Mouse (Mus musculus): Measurements from ENCODE around the gene Cbx7. TPM values are rescaled to one million over a fixed set of nuclear protein-coding genes. Genes with fewer than 3 reads are reported as not detected.
"Not testable (repeated sequence)": the region's sequence is repeated elsewhere in the genome, so short reads cannot be mapped to it uniquely, and the experiment has no call there.

Cbx7 gene
- polyA plus RNA-seq, 1 experiment from 2014 or later: 2.0 TPM

DNA sequence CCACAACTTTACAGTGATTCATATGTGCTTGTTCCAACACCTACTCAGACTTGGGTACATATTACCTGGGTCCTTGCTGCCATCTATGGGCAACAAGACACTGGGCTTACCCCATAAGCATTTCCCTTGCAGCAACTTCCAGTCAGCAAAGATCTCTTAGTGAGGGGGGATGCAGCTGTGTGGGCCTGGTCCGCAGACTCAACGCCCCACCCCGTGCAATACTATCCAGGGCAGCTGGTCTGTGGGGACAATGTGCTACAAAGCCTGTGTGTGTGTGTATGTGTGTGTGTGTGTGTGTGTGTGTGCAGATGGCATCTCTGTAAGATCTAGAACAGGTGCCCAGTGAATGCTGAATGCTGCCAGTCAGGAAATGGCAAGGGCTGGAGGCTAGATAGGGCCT is 56.6 kb downstream of the Cbx7 start:
- H3K9me3 ChIP-seq (ENCODE audit: control insufficient read depth, low read length): no peaks in the 10 kb centered on the region
- H3K4me1 ChIP-seq (ENCODE audit: control insufficient read depth, insufficient read depth, low read length): no peaks in the 10 kb centered on the region
- H3K27ac ChIP-seq (ENCODE audit: low read depth, low read length): no peak overlapping the region
- H3K9ac ChIP-seq (ENCODE audit: low read depth, low read length): no peak overlapping the region
- H3K27me3 ChIP-seq (ENCODE audit: control insufficient read depth, insufficient read depth, low read length): no peaks in the 10 kb centered on the region
- WGBS: 80% methylated on average over 3 of the region's 3 CpGs
- H3K4me2 ChIP-seq (replicated peaks; ENCODE audit: low read depth, low read length): no peak overlapping the region
- H3K36me3 ChIP-seq (ENCODE audit: control insufficient read depth, insufficient read depth, low read length): no peaks in the 10 kb centered on the region
- ATAC-seq (ENCODE audit: low FRiP score, low TSS enrichment): no peak
- H3K4me3 ChIP-seq (ENCODE audit: low read length): no peak overlapping the region

DNA sequence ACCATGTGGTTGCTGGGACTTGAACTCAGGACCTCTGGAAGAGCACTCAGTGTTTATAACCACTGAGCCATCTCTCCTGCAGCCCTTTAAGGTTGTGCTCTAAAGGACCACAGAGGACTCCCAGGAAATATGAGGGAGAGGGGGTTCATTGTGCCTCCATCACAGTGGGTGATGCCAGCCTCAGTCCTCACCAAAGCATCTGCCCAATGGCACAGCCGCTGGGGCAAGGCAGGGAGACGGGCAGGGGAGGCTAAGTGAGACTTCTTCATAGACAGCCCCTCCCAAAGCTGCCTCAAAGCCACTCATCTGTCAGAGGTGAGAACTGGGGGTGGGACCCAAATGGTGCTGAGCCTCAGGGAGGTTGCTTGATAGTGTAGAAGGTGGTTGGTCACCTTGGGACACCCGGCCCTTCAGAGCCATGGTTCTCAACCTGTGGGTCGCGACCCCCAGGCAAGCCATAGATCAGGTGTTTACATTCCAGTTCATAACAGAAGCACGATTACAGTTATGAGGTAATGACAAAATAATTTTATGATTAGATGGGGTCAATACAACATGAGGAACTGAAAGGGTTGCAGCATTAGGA is 57.1 kb downstream of the Cbx7 start:
- H3K27ac ChIP-seq (ENCODE audit: low read depth, low read length): no peak overlapping the region
- no peak overlapping the region for H3K9ac ChIP-seq (ENCODE audit: low read depth, low read length)
- H3K36me3 ChIP-seq (ENCODE audit: control insufficient read depth, insufficient read depth, low read length): no peaks in the 10 kb centered on the region
- H3K4me1 ChIP-seq (ENCODE audit: control insufficient read depth, insufficient read depth, low read length): no peaks in the 10 kb centered on the region
- no peak overlapping the region for H3K4me3 ChIP-seq (ENCODE audit: low read length)
- 83% methylated on average over 6 of the region's 6 CpGs for WGBS
- H3K4me2 ChIP-seq (replicated peaks; ENCODE audit: low read depth, low read length): no peak overlapping the region
- H3K9me3 ChIP-seq (ENCODE audit: control insufficient read depth, low read length): no peaks in the 10 kb centered on the region
- ATAC-seq (ENCODE audit: low FRiP score, low TSS enrichment): no peak
- no peaks in the 10 kb centered on the region for H3K27me3 ChIP-seq (ENCODE audit: control insufficient read depth, insufficient read depth, low read length)

DNA sequence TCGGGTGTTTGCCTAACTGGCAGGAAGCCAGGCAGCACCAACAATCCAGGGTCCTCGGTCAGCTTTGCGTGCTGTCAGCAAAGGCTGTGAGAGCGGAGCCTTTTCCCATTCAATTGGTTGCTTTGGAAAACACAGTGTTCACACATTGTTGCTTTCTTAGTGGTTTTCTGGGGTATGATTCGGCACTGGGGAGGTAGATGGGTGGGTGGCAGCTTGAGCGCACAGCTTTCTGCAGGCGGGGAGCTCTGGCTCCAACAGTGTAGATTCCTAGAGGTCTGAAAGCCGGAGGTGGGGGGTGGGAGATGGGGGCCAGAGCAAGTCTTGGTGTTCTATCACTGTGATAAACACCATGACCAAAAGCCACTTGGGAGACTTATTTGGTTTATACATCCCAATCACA is 59.6 kb downstream of the Cbx7 start:
- Histone ChIP-seq H3K27me3 (ENCODE audit: control insufficient read depth, insufficient read depth, low read length) (no peaks in the 10 kb centered on the region), H3K9me3 (ENCODE audit: control insufficient read depth, low read length) (no peaks in the 10 kb centered on the region), H3K27ac (ENCODE audit: low read depth, low read length) (no peak overlapping the region), H3K4me3 (ENCODE audit: low read length) (no peak overlapping the region), H3K4me1 (ENCODE audit: control insufficient read depth, insufficient read depth, low read length) (no peaks in the 10 kb centered on the region), H3K4me2 (replicated peaks; ENCODE audit: low read depth, low read length) (no peak overlapping the region), H3K9ac (ENCODE audit: low read depth, low read length) (no peak overlapping the region), H3K36me3 (ENCODE audit: control insufficient read depth, insufficient read depth, low read length) (no peaks in the 10 kb centered on the region)
- no peak for ATAC-seq (ENCODE audit: low FRiP score, low TSS enrichment)
- WGBS: 91% methylated on average over 8 of the region's 8 CpGs

DNA sequence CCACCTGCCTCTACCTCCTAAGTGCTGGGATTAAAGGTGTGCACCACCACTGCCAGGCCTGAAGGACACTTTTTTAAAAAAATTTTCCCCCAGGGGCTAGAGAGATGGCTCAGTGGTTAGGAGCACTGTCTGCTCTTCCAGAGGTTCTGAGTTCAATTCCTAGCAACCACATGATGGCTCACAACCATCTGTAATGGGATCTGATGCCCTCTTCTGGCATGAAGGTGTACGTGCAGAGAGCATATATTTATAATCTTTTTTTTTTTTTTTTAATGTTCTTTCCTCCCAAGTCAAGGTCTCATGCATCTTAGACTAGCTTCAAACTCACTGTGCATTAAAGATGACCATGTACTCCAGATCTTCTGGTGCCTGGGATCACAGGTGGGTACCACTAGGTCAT is 60.1 kb downstream of the Cbx7 start:
- ATAC-seq (ENCODE audit: low FRiP score, low TSS enrichment); H3K9ac ChIP-seq (ENCODE audit: low read depth, low read length); H3K4me1 ChIP-seq (ENCODE audit: control insufficient read depth, insufficient read depth, low read length); H3K4me3 ChIP-seq (ENCODE audit: low read length); H3K27ac ChIP-seq (ENCODE audit: low read depth, low read length); H3K36me3 ChIP-seq (ENCODE audit: control insufficient read depth, insufficient read depth, low read length); H3K27me3 ChIP-seq (ENCODE audit: control insufficient read depth, insufficient read depth, low read length); H3K4me2 ChIP-seq (replicated peaks; ENCODE audit: low read depth, low read length); H3K9me3 ChIP-seq (ENCODE audit: control insufficient read depth, low read length): not testable (repeated sequence)
- WGBS: 68% methylated on average over 1 of the region's 1 CpGs

DNA sequence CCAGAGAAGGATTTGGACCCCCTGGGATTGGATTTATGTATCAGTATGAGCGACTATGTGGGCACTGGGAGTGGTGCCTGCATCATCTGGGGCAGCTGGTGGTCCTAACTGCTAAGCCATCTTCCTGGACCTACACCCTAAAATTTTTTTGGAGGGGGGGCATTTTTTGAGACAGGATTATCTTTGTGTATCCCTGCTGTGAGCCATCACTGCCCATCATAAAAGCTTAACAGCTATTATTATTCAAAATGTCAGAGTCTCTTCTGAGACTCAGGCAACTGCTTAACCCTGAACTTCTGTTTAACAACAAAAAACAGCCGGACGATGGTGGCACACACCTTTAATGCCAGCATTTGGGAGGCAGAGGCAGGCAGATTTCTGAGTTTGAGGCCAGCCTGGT is 61.9 kb downstream of the Cbx7 start:
- H3K36me3 ChIP-seq (ENCODE audit: control insufficient read depth, insufficient read depth, low read length); H3K9me3 ChIP-seq (ENCODE audit: control insufficient read depth, low read length); H3K27me3 ChIP-seq (ENCODE audit: control insufficient read depth, insufficient read depth, low read length); H3K27ac ChIP-seq (ENCODE audit: low read depth, low read length); H3K4me2 ChIP-seq (replicated peaks; ENCODE audit: low read depth, low read length); H3K9ac ChIP-seq (ENCODE audit: low read depth, low read length); H3K4me3 ChIP-seq (ENCODE audit: low read length); H3K4me1 ChIP-seq (ENCODE audit: control insufficient read depth, insufficient read depth, low read length); ATAC-seq (ENCODE audit: low FRiP score, low TSS enrichment): not testable (repeated sequence)
- 84% methylated on average over 3 of the region's 3 CpGs for WGBS

DNA sequence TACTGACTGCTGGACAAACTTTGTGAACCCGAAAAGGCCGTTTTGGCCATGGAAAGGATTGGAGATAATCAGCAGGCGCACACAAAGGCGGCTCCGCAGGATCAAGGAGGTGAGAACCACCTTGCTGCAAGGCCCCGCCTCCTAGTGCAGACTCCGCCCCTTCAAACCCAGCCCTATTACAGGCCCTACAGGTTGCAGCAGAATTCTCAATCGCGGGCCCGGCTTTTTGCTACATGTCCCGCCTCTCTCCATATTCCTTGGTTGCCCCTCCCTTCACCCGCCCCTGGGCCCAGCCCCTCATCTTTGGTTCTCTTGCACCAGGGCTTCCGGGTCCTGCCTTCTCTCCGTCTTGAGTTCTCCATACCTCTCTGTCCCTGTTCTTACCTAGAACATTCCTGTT is 64.1 kb downstream of the Cbx7 start:
- Histone ChIP-seq H3K4me3 (ENCODE audit: low read length) (no peak overlapping the region), H3K9me3 (ENCODE audit: control insufficient read depth, low read length) (no peaks in the 10 kb centered on the region), H3K36me3 (ENCODE audit: control insufficient read depth, insufficient read depth, low read length) (no peaks in the 10 kb centered on the region), H3K4me2 (replicated peaks; ENCODE audit: low read depth, low read length) (no peak overlapping the region), H3K27me3 (ENCODE audit: control insufficient read depth, insufficient read depth, low read length) (no peaks in the 10 kb centered on the region), H3K27ac (ENCODE audit: low read depth, low read length) (no peak overlapping the region), H3K4me1 (ENCODE audit: control insufficient read depth, insufficient read depth, low read length) (no peaks in the 10 kb centered on the region), H3K9ac (ENCODE audit: low read depth, low read length) (no peak overlapping the region)
- no peak for ATAC-seq (ENCODE audit: low FRiP score, low TSS enrichment)
- 46% methylated on average over 14 of the region's 14 CpGs for WGBS

DNA sequence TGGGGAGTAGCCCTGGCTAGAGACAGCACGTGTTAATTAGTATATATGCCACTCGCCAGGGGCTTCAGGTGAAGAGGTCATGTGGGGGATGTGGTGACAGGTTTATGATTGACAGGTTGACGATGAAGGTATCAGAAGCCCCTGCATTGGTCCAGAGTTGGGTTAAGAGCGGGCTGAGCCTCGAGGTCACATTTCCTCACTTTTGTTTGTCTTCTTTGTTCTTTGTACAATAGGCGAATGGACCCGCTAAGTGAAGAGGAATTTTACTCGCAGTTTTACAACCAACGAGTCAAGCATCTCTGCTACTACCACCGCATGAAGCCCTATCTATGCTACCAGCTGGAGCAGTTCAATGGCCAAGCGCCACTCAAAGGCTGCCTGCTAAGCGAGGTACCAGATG is 65.7 kb downstream of the Cbx7 start:
- Histone ChIP-seq H3K36me3 (ENCODE audit: control insufficient read depth, insufficient read depth, low read length) (no peaks in the 10 kb centered on the region), H3K9ac (ENCODE audit: low read depth, low read length) (no peak overlapping the region), H3K9me3 (ENCODE audit: control insufficient read depth, low read length) (no peaks in the 10 kb centered on the region), H3K27ac (ENCODE audit: low read depth, low read length) (no peak overlapping the region), H3K4me3 (ENCODE audit: low read length) (no peak overlapping the region), H3K4me2 (replicated peaks; ENCODE audit: low read depth, low read length) (no peak overlapping the region), H3K27me3 (ENCODE audit: control insufficient read depth, insufficient read depth, low read length) (no peaks in the 10 kb centered on the region), H3K4me1 (ENCODE audit: control insufficient read depth, insufficient read depth, low read length) (no peaks in the 10 kb centered on the region)
- 58% methylated on average over 12 of the region's 12 CpGs for WGBS
- ATAC-seq (ENCODE audit: low FRiP score, low TSS enrichment): no peak

DNA sequence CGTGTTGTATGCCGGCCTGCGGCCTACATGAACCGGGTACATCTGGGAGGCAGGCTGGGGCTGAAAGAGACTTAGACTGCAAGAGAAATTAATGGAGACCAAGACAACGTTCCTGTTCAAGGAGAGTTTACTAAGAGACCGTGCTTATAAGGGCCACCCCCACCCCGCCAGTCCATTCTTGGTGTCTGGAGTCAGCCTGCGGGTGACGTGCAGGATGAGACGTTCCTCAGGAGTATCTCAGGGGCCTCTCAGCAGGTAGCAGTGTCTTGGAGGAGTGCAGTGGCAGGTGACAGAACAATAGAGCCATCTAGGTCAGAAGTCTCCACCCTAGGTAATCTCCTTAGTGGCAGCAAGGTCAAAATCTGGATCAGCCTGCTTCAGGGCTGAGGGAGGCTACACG is 66.2 kb downstream of the Cbx7 start:
- not testable (repeated sequence) for H3K4me2 ChIP-seq (replicated peaks; ENCODE audit: low read depth, low read length); H3K9ac ChIP-seq (ENCODE audit: low read depth, low read length); H3K4me3 ChIP-seq (ENCODE audit: low read length); H3K27me3 ChIP-seq (ENCODE audit: control insufficient read depth, insufficient read depth, low read length); H3K9me3 ChIP-seq (ENCODE audit: control insufficient read depth, low read length); H3K27ac ChIP-seq (ENCODE audit: low read depth, low read length); ATAC-seq (ENCODE audit: low FRiP score, low TSS enrichment); H3K4me1 ChIP-seq (ENCODE audit: control insufficient read depth, insufficient read depth, low read length); H3K36me3 ChIP-seq (ENCODE audit: control insufficient read depth, insufficient read depth, low read length)
- 88% methylated on average over 11 of the region's 11 CpGs for WGBS

DNA sequence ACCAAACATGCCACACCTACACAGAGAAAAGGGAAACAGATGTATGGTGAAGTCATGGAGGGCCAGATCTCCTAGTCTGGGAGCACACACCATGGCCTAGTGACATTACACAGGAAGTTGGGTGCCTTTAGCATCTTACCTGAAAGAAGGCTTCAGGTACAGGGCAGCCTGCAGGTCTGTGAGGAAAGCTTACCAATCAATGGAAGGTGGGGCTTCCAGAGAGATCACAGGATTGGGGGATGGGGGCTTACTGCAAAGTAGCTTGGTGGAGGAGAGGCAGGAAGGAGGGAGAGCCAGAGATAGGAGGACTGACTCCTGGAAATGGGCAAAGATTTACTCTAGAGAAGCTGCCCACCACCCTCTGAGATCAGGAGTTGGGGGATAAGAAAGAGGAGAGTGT is 67.0 kb downstream of the Cbx7 start:
- Histone ChIP-seq H3K9me3 (ENCODE audit: control insufficient read depth, low read length) (no peaks in the 10 kb centered on the region), H3K9ac (ENCODE audit: low read depth, low read length) (no peak overlapping the region), H3K27ac (ENCODE audit: low read depth, low read length) (no peak overlapping the region), H3K4me2 (replicated peaks; ENCODE audit: low read depth, low read length) (no peak overlapping the region), H3K4me3 (ENCODE audit: low read length) (no peak overlapping the region), H3K4me1 (ENCODE audit: control insufficient read depth, insufficient read depth, low read length) (no peaks in the 10 kb centered on the region), H3K36me3 (ENCODE audit: control insufficient read depth, insufficient read depth, low read length) (peaks cover under 1% of the 10 kb centered on the region; the same call in 1 of the 2 replicates), H3K27me3 (ENCODE audit: control insufficient read depth, insufficient read depth, low read length) (no peaks in the 10 kb centered on the region)
- ATAC-seq (ENCODE audit: low FRiP score, low TSS enrichment): no peak

DNA sequence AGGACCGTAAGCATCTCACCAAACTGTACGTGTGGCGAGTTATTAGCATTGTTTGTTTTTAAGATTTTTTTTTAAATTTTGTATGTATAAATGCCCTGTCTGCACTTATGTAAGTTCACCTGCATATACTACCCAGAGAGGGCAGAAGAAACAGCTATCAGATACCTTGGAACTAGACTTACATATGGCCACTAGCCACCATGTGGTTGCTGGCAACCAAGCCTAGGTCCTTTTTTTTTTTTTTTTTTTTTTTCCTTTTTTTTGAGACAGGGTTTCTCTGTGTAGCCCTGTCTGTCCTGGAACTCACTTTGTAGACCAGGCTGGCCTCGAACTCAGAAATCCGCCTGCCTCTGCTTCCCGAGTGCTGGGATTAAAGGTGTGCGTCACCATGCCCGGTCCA is 67.8 kb downstream of the Cbx7 start:
- WGBS: 94% methylated on average over 8 of the region's 8 CpGs
- not testable (repeated sequence) for H3K27ac ChIP-seq (ENCODE audit: low read depth, low read length); H3K4me1 ChIP-seq (ENCODE audit: control insufficient read depth, insufficient read depth, low read length); H3K9ac ChIP-seq (ENCODE audit: low read depth, low read length); H3K4me2 ChIP-seq (replicated peaks; ENCODE audit: low read depth, low read length); H3K4me3 ChIP-seq (ENCODE audit: low read length); H3K9me3 ChIP-seq (ENCODE audit: control insufficient read depth, low read length); H3K27me3 ChIP-seq (ENCODE audit: control insufficient read depth, insufficient read depth, low read length); ATAC-seq (ENCODE audit: low FRiP score, low TSS enrichment); H3K36me3 ChIP-seq (ENCODE audit: control insufficient read depth, insufficient read depth, low read length)
